Mouse (Mus musculus): ENCODE measurements at regions not wholly inside any gene's neighbourhood (a gene's known extent, or its start where the extent isn't known, plus 50 kb on each side); places are given as distances from the start of the nearest gene placed in this dataset.

- peak; percentile 6 for DNase-seq (ENCODE audit: low spot score)
Observed at GRCm38 (mm10) chrX:77980676-77981075, 55.8 kb upstream of the 5430402E10Rik start.

Measured in ovary, postnatal 14 days (tissue).